Mouse (Mus musculus): Measurements from ENCODE around the gene Stk32b. TPM values are rescaled to one million over a fixed set of nuclear protein-coding genes. Genes with fewer than 3 reads are reported as not detected.
A peak's percentile ranks its signal among the peaks of the same experiment; 100 is the strongest.

Gene Stk32b
- polyA plus RNA-seq, 1 experiment from 2014 or later, result 1.3 TPM

GRCm38 (mm10) chr5:37506880-37507519 is 210.0 kb downstream of the Stk32b start:
- ATAC-seq (ENCODE audit: insufficient number of reproducible peaks, insufficient read depth, low FRiP score, low read depth), result no peak
- Histone ChIP-seq H3K9ac (ENCODE audit: low read length) (no peak overlapping the region), H3K4me2 (ENCODE audit: low read length) (no peak overlapping the region), H3K4me1 (ENCODE audit: control insufficient read depth in 2 of 2, insufficient read depth in 2 of 2, low read length in 2 of 2) (peaks cover 10 to 15% of the 10 kb centered on the region in 2 experiments), H3K36me3 (ENCODE audit: control insufficient read depth, insufficient read depth, low read length) (no peaks in the 10 kb centered on the region), H3K4me3 (ENCODE audit: control insufficient read depth in 1 of 2, insufficient read depth in 1 of 2, low read depth in 1 of 2, low read length in 2 of 2) (no peak overlapping the region), H3K27ac (replicated peaks in 1 of 2; ENCODE audit: control insufficient read depth in 1 of 2, insufficient read depth in 1 of 2, low read depth in 2 of 2, low read length in 2 of 2) (no peak overlapping the region), H3K27me3 (ENCODE audit: control insufficient read depth, insufficient read depth, low read length) (no peaks in the 10 kb centered on the region), H3K9me3 (ENCODE audit: control insufficient read depth, low read length) (no peaks in the 10 kb centered on the region)
- WGBS, result 70% methylated on average over 12 of the region's 12 CpGs

GRCm38 (mm10) chr5:37494984-37495476 is 221.9 kb downstream of the Stk32b start:
- H3K27ac ChIP-seq (replicated peaks in 1 of 2; ENCODE audit: control insufficient read depth in 1 of 2, insufficient read depth in 1 of 2, low read depth in 2 of 2, low read length in 2 of 2), result peak overlapping the region; percentile 42 to 62; a peak in 3 of 4 replicates
- H3K9me3 ChIP-seq (ENCODE audit: control insufficient read depth, low read length), result no peaks in the 10 kb centered on the region
- no peaks in the 10 kb centered on the region for H3K27me3 ChIP-seq (ENCODE audit: control insufficient read depth, insufficient read depth, low read length)
- peaks cover 11% of the 10 kb centered on the region in 2 experiments for H3K4me1 ChIP-seq (ENCODE audit: control insufficient read depth in 2 of 2, insufficient read depth in 2 of 2, low read length in 2 of 2)
- H3K4me2 ChIP-seq (ENCODE audit: low read length), result peak overlapping the region; percentile 25; the same call in 1 of the 2 replicates
- 29% methylated on average over 3 of the region's 3 CpGs for WGBS
- no peak overlapping the region for H3K9ac ChIP-seq (ENCODE audit: low read length)
- H3K36me3 ChIP-seq (ENCODE audit: control insufficient read depth, insufficient read depth, low read length), result no peaks in the 10 kb centered on the region
- ATAC-seq (ENCODE audit: insufficient number of reproducible peaks, insufficient read depth, low FRiP score, low read depth), result peak; percentile 59; the same call in 1 of the 2 replicates
- no peak overlapping the region for H3K4me3 ChIP-seq (ENCODE audit: control insufficient read depth in 1 of 2, insufficient read depth in 1 of 2, low read depth in 1 of 2, low read length in 2 of 2)

GRCm38 (mm10) chr5:37472025-37472608 is 244.9 kb downstream of the Stk32b start:
- H3K36me3 ChIP-seq (ENCODE audit: control insufficient read depth, insufficient read depth, low read length), result no peaks in the 10 kb centered on the region
- no peak overlapping the region for H3K4me3 ChIP-seq (ENCODE audit: control insufficient read depth in 1 of 2, insufficient read depth in 1 of 2, low read depth in 1 of 2, low read length in 2 of 2)
- H3K27me3 ChIP-seq (ENCODE audit: control insufficient read depth, insufficient read depth, low read length), result no peaks in the 10 kb centered on the region
- ATAC-seq (ENCODE audit: insufficient number of reproducible peaks, insufficient read depth, low FRiP score, low read depth), result no peak
- H3K4me1 ChIP-seq (ENCODE audit: control insufficient read depth in 2 of 2, insufficient read depth in 2 of 2, low read length in 2 of 2), result no peaks in the 10 kb centered on the region
- 61% methylated on average over 3 of the region's 3 CpGs for WGBS
- H3K4me2 ChIP-seq (ENCODE audit: low read length), result no peak overlapping the region
- no peak overlapping the region for H3K9ac ChIP-seq (ENCODE audit: low read length)
- no peak overlapping the region for H3K27ac ChIP-seq (replicated peaks in 1 of 2; ENCODE audit: control insufficient read depth in 1 of 2, insufficient read depth in 1 of 2, low read depth in 2 of 2, low read length in 2 of 2)
- H3K9me3 ChIP-seq (ENCODE audit: control insufficient read depth, low read length), result no peaks in the 10 kb centered on the region

- no peak for ATAC-seq (ENCODE audit: insufficient number of reproducible peaks, insufficient read depth, low FRiP score, low read depth)
- Histone ChIP-seq H3K27me3 (ENCODE audit: control insufficient read depth, insufficient read depth, low read length) (no peaks in the 10 kb centered on the region), H3K4me2 (ENCODE audit: low read length) (no peak overlapping the region), H3K27ac (replicated peaks in 1 of 2; ENCODE audit: control insufficient read depth in 1 of 2, insufficient read depth in 1 of 2, low read depth in 2 of 2, low read length in 2 of 2) (no peak overlapping the region), H3K9ac (ENCODE audit: low read length) (no peak overlapping the region), H3K9me3 (ENCODE audit: control insufficient read depth, low read length) (no peaks in the 10 kb centered on the region), H3K4me3 (ENCODE audit: control insufficient read depth in 1 of 2, insufficient read depth in 1 of 2, low read depth in 1 of 2, low read length in 2 of 2) (no peak overlapping the region), H3K36me3 (ENCODE audit: control insufficient read depth, insufficient read depth, low read length) (no peaks in the 10 kb centered on the region), H3K4me1 (ENCODE audit: control insufficient read depth in 2 of 2, insufficient read depth in 2 of 2, low read length in 2 of 2) (no peaks in the 10 kb centered on the region)
- 81% methylated on average over 4 of the region's 4 CpGs for WGBS
These were observed 245.4 kb downstream of the Stk32b start for GRCm38 (mm10) chr5:37471584-37471983.

GRCm38 (mm10) chr5:37469031-37469430 is 247.9 kb downstream of the Stk32b start:
- no peak for ATAC-seq (ENCODE audit: insufficient number of reproducible peaks, insufficient read depth, low FRiP score, low read depth)
- WGBS, result 70% methylated on average over 5 of the region's 5 CpGs
- Histone ChIP-seq H3K4me1 (ENCODE audit: control insufficient read depth in 2 of 2, insufficient read depth in 2 of 2, low read length in 2 of 2) (no peaks in the 10 kb centered on the region; a peak in 1 of 4 replicates), H3K9ac (ENCODE audit: low read length) (no peak overlapping the region), H3K27ac (replicated peaks in 1 of 2; ENCODE audit: control insufficient read depth in 1 of 2, insufficient read depth in 1 of 2, low read depth in 2 of 2, low read length in 2 of 2) (no peak overlapping the region), H3K4me3 (ENCODE audit: control insufficient read depth in 1 of 2, insufficient read depth in 1 of 2, low read depth in 1 of 2, low read length in 2 of 2) (no peak overlapping the region), H3K4me2 (ENCODE audit: low read length) (no peak overlapping the region), H3K36me3 (ENCODE audit: control insufficient read depth, insufficient read depth, low read length) (no peaks in the 10 kb centered on the region), H3K27me3 (ENCODE audit: control insufficient read depth, insufficient read depth, low read length) (no peaks in the 10 kb centered on the region), H3K9me3 (ENCODE audit: control insufficient read depth, low read length) (no peaks in the 10 kb centered on the region)

- Histone ChIP-seq H3K9ac (ENCODE audit: low read length) (no peak overlapping the region), H3K4me3 (ENCODE audit: control insufficient read depth in 1 of 2, insufficient read depth in 1 of 2, low read depth in 1 of 2, low read length in 2 of 2) (no peak overlapping the region), H3K9me3 (ENCODE audit: control insufficient read depth, low read length) (no peaks in the 10 kb centered on the region), H3K4me1 (ENCODE audit: control insufficient read depth in 2 of 2, insufficient read depth in 2 of 2, low read length in 2 of 2) (no peaks in the 10 kb centered on the region; a peak in 1 of 4 replicates), H3K27me3 (ENCODE audit: control insufficient read depth, insufficient read depth, low read length) (no peaks in the 10 kb centered on the region), H3K36me3 (ENCODE audit: control insufficient read depth, insufficient read depth, low read length) (no peaks in the 10 kb centered on the region), H3K4me2 (ENCODE audit: low read length) (no peak overlapping the region), H3K27ac (replicated peaks in 1 of 2; ENCODE audit: control insufficient read depth in 1 of 2, insufficient read depth in 1 of 2, low read depth in 2 of 2, low read length in 2 of 2) (no peak overlapping the region)
- 61% methylated on average over 2 of the region's 2 CpGs for WGBS
- ATAC-seq (ENCODE audit: insufficient number of reproducible peaks, insufficient read depth, low FRiP score, low read depth), result no peak
These were observed 249.3 kb downstream of the Stk32b start for GRCm38 (mm10) chr5:37467646-37468045.

- Histone ChIP-seq H3K9ac (ENCODE audit: low read length) (no peak overlapping the region), H3K4me1 (ENCODE audit: control insufficient read depth in 2 of 2, insufficient read depth in 2 of 2, low read length in 2 of 2) (no peaks in the 10 kb centered on the region; a peak in 1 of 4 replicates), H3K4me3 (ENCODE audit: control insufficient read depth in 1 of 2, insufficient read depth in 1 of 2, low read depth in 1 of 2, low read length in 2 of 2) (no peak overlapping the region), H3K36me3 (ENCODE audit: control insufficient read depth, insufficient read depth, low read length) (no peaks in the 10 kb centered on the region), H3K4me2 (ENCODE audit: low read length) (no peak overlapping the region), H3K27me3 (ENCODE audit: control insufficient read depth, insufficient read depth, low read length) (no peaks in the 10 kb centered on the region), H3K27ac (replicated peaks in 1 of 2; ENCODE audit: control insufficient read depth in 1 of 2, insufficient read depth in 1 of 2, low read depth in 2 of 2, low read length in 2 of 2) (no peak overlapping the region), H3K9me3 (ENCODE audit: control insufficient read depth, low read length) (no peaks in the 10 kb centered on the region)
- 90% methylated on average over 10 of the region's 10 CpGs for WGBS
- no peak for ATAC-seq (ENCODE audit: insufficient number of reproducible peaks, insufficient read depth, low FRiP score, low read depth)
These were observed 251.5 kb downstream of the Stk32b start for GRCm38 (mm10) chr5:37465461-37465860.

All from heart, embryonic 14.5 days (tissue).